Mouse (Mus musculus) midbrain, embryonic 16.5 days (tissue): ENCODE results near the gene Erich6. TPM values are rescaled to one million over a fixed set of nuclear protein-coding genes. Genes with fewer than 3 reads are reported as not detected.
"Not testable (repeated sequence)": the region's sequence is repeated elsewhere in the genome, so short reads cannot be mapped to it uniquely, and the experiment has no call there.

ENCODE experiments used
- ATAC-seq: fragments of 200-750 bp; cut with Nextera tagmentation; 2 replicates; pipeline ENCODE4 v1.8.0; 2017; ENCODE audit warnings: moderate TSS enrichment
- H3K27ac ChIP-seq: fragments of 300-500 bp; sonication (generic); 2 replicates; pipeline ENCODE4 v1.5.1; 2014; ENCODE audit warnings: mild to moderate bottlenecking, low read length, mixed read lengths
- H3K27me3 ChIP-seq: fragments of 300-500 bp; sonication (generic); 2 replicates; pipeline ENCODE4 v1.6.1; 2014; ENCODE audit warnings: low read depth, low read length, mixed read lengths; ENCODE audit not compliant: control insufficient read depth, insufficient read depth
- H3K36me3 ChIP-seq: fragments of 300-500 bp; sonication (generic); 2 replicates; pipeline ENCODE4 v1.6.1; 2014; ENCODE audit warnings: mild to moderate bottlenecking, low read length, moderate library complexity, mixed read lengths; ENCODE audit not compliant: control insufficient read depth, insufficient read depth
- H3K4me1 ChIP-seq: fragments of 300-500 bp; sonication (generic); 2 replicates; pipeline ENCODE4 v1.6.1; 2014; ENCODE audit warnings: mild to moderate bottlenecking, low read length, mixed read lengths; ENCODE audit not compliant: control insufficient read depth, insufficient read depth
- H3K4me2 ChIP-seq: fragments of 300-500 bp; sonication (generic); 2 replicates; pipeline ENCODE4 v1.6.1; 2014; ENCODE audit warnings: mild to moderate bottlenecking, low read length, mixed read lengths
- H3K4me3 ChIP-seq: fragments of 300-500 bp; sonication (generic); 2 replicates; pipeline ENCODE4 v1.5.1; 2014; ENCODE audit warnings: low read depth, mild to moderate bottlenecking, low read length, moderate library complexity, mixed read lengths
- H3K9ac ChIP-seq: fragments of 300-500 bp; sonication (generic); 2 replicates; pipeline ENCODE4 v1.6.1; 2014; ENCODE audit warnings: low read depth, low read length, mixed read lengths
- H3K9me3 ChIP-seq: fragments of 300-500 bp; sonication (generic); replicated peaks from 2 replicates; pipeline ENCODE4 v1.6.1; 2014; ENCODE audit warnings: mild to moderate bottlenecking, low read length, mixed read lengths; ENCODE audit not compliant: control insufficient read depth, poor library complexity, severe bottlenecking
- WGBS: fragments of 180-500 bp; shearing (Covaris S2); extraction: QIAGEN DNeasy Blood & Tissue Kit; methylation state at CpG from one replicate; pipeline ENCODE4 v1.1.7; 2014; 5-methylcytosine and 5-hydroxymethylcytosine counted together
- polyA plus RNA-seq: library from polyadenylated mRNA; unstranded; fragments of >200 nt; fragmentation: Nextera tagmentation; extraction: Ambion mirVana; gene quantifications from 2 replicates; pipeline ENCODE4 v1.2.1, GENCODE M21; 2015

The Erich6 gene
- polyA plus RNA-seq, 1 experiment from 2014 or later, result 0.26 TPM

DNA sequence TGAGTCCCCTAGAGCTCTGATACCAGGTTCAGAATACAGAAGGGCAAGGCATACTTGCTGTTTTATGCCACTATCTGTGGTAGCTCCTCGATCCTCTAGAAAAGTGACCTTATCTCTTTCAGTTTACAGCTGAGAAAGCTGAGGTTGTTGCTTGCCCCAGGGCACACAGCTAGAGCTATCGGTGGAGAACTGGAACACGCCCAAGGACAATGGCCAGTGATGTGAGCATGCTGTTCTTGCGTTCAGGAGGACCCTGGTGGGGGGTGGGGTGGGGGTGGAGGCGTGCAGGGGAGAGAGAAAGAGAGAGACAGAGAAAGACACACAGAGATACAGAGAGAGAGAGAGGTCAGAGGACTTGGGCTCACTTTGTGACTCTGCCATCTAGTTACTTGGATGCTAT lies 27.0 kb downstream of the Erich6 start:
- Histone ChIP-seq H3K4me1 (no peaks in the 10 kb centered on the region), H3K4me3 (no peak overlapping the region), H3K9me3 (no peaks in the 10 kb centered on the region), H3K27me3 (no peaks in the 10 kb centered on the region), H3K27ac (no peak overlapping the region), H3K9ac (no peak overlapping the region), H3K36me3 (no peaks in the 10 kb centered on the region), H3K4me2 (no peak overlapping the region)
- no peak for ATAC-seq
- WGBS, result 80% methylated on average over 5 of the region's 5 CpGs

DNA sequence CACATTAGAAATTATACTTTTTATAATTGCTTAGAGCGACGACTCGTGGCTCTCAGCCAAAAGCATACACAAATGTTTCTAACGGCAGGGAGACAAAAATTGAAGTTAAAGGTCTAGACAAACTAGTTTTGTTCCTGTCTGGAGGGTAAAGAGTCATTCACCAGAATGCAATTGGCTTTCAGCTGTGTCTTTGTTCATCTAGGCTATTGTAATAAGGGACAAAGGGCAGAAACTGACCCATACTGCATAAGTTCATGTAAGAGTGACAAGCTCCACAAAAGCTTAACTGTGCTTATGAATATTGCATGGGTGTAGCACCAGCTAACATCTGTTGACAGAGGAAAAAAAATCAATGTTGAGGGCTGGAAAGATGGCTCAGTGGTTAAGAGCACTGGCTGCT lies 28.5 kb downstream of the Erich6 start:
- ATAC-seq, result no peak
- Histone ChIP-seq H3K4me1 (no peaks in the 10 kb centered on the region), H3K4me3 (no peak overlapping the region), H3K27ac (no peak overlapping the region), H3K4me2 (no peak overlapping the region), H3K9me3 (no peaks in the 10 kb centered on the region), H3K36me3 (no peaks in the 10 kb centered on the region), H3K27me3 (no peaks in the 10 kb centered on the region), H3K9ac (no peak overlapping the region)
- WGBS, result 52% methylated on average over 4 of the region's 4 CpGs

GRCm38 (mm10) chr3:58593623-58594022 lies 43.4 kb downstream of the Erich6 start:
- no peak for ATAC-seq
- Histone ChIP-seq H3K4me3 (no peak overlapping the region), H3K27me3 (no peaks in the 10 kb centered on the region), H3K4me2 (no peak overlapping the region), H3K9me3 (no peaks in the 10 kb centered on the region), H3K27ac (no peak overlapping the region), H3K9ac (no peak overlapping the region), H3K4me1 (no peaks in the 10 kb centered on the region), H3K36me3 (peaks cover 8% of the 10 kb centered on the region)
- 22% methylated on average over 5 of the region's 5 CpGs for whole genome bisulfite sequencing

- not testable (repeated sequence) for H3K4me3 ChIP-seq, H3K9me3 ChIP-seq, H3K27ac ChIP-seq, H3K27me3 ChIP-seq, H3K9ac ChIP-seq, H3K4me1 ChIP-seq, H3K4me2 ChIP-seq, ATAC-seq, H3K36me3 ChIP-seq
- WGBS, result 81% methylated on average over 7 of the region's 7 CpGs
Observed at GRCm38 (mm10) chr3:58592666-58593065, 44.3 kb downstream of the Erich6 start.

- H3K4me2 ChIP-seq, H3K36me3 ChIP-seq, H3K27me3 ChIP-seq, H3K4me1 ChIP-seq, ATAC-seq, H3K9ac ChIP-seq, H3K4me3 ChIP-seq, H3K27ac ChIP-seq, H3K9me3 ChIP-seq: not testable (repeated sequence)
- WGBS, result 90% methylated on average over 4 of the region's 4 CpGs
Observed at GRCm38 (mm10) chr3:58590544-58590943, 46.5 kb downstream of the Erich6 start.

GRCm38 (mm10) chr3:58582788-58583426 lies 54.1 kb downstream of the Erich6 start:
- ATAC-seq, result no peak
- Histone ChIP-seq H3K4me1 (peaks cover 12% of the 10 kb centered on the region), H3K9ac (no peak overlapping the region), H3K4me2 (no peak overlapping the region), H3K27ac (no peak overlapping the region), H3K9me3 (no peaks in the 10 kb centered on the region), H3K27me3 (no peaks in the 10 kb centered on the region), H3K4me3 (no peak overlapping the region), H3K36me3 (no peaks in the 10 kb centered on the region)
- WGBS, result 93% methylated on average over 5 of the region's 5 CpGs

DNA sequence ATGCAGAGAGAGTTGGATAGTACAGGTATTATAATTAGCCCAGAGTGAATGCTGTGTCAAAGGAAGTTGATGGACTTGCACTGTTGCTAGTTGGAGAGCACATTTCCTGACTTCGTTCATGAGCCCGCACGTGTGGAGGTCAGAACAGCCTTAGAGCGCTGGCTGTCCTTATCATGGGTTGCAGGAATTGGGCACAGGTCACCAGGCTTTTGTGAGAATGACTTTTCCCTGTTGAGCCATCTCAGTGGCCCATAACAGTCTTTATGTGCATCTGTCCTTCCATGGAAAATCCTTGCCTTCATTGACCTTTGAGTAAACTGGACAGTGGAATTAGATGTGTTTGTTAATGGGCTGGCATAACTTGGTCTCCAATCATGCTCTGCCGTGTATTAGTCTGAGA lies 54.7 kb downstream of the Erich6 start:
- no peak overlapping the region for H3K27ac ChIP-seq
- H3K9me3 ChIP-seq, result no peaks in the 10 kb centered on the region
- H3K9ac ChIP-seq, result no peak overlapping the region
- no peaks in the 10 kb centered on the region for H3K27me3 ChIP-seq
- H3K4me3 ChIP-seq, result no peak overlapping the region
- WGBS, result 90% methylated on average over 5 of the region's 5 CpGs
- H3K4me2 ChIP-seq, result no peak overlapping the region
- H3K36me3 ChIP-seq, result no peaks in the 10 kb centered on the region
- no peak for ATAC-seq
- H3K4me1 ChIP-seq, result peaks cover 16% of the 10 kb centered on the region

GRCm38 (mm10) chr3:58581530-58581929 lies 55.5 kb downstream of the Erich6 start:
- 96% methylated on average over 4 of the region's 4 CpGs for WGBS
- Histone ChIP-seq H3K4me3 (no peak overlapping the region), H3K4me2 (no peak overlapping the region), H3K36me3 (no peaks in the 10 kb centered on the region), H3K27ac (no peak overlapping the region), H3K27me3 (no peaks in the 10 kb centered on the region), H3K4me1 (peaks cover 16% of the 10 kb centered on the region), H3K9me3 (no peaks in the 10 kb centered on the region), H3K9ac (no peak overlapping the region)
- ATAC-seq, result no peak

- Histone ChIP-seq H3K27me3 (no peaks in the 10 kb centered on the region), H3K4me3 (peak overlapping the region; percentile 93), H3K27ac (no peak overlapping the region; the same call in 1 of the 2 replicates), H3K36me3 (no peaks in the 10 kb centered on the region), H3K4me1 (peaks cover 17% of the 10 kb centered on the region), H3K9me3 (no peaks in the 10 kb centered on the region), H3K4me2 (peak overlapping the region; percentile 70), H3K9ac (peak overlapping the region; percentile 99)
- no peak for ATAC-seq
- 16% methylated on average over 8 of the region's 8 CpGs for WGBS
Observed at GRCm38 (mm10) chr3:58577506-58578050, 59.4 kb downstream of the Erich6 start.
